Comparison of ENCODE assay signal across 8 mouse cellular contexts in genomic region chr1:168502266-168502665, GRCm38 (mm10).
DNase-seq lines count a peak whose midpoint lies in the region; ATAC-seq and TF ChIP-seq lines count a peak whose summit lies in the region.

No protein-coding gene starts in this region.

- TF ChIP-seq POLR2A in brain, embryonic 14.5 days (IDR thresholded peaks at IDR 0.05; ENCODE audit: borderline replicate concordance, extremely low read depth, insufficient read depth, insufficient read length, poor library complexity, severe bottlenecking), result no peak

- no peak overlapping the region for H3K9ac ChIP-seq in forebrain, embryonic 12.5 days
- no peak overlapping the region for H3K9ac ChIP-seq in intestine, embryonic 14.5 days (ENCODE audit: low read length)

- H3K36me3 ChIP-seq in forebrain, embryonic 12.5 days (replicated peaks), result no peaks in the 10 kb centered on the region
- no peaks in the 10 kb centered on the region for H3K36me3 ChIP-seq in forebrain, embryonic 10.5 days (replicated peaks)
- no peaks in the 10 kb centered on the region for H3K36me3 ChIP-seq in intestine, embryonic 14.5 days (ENCODE audit: control insufficient read depth, insufficient read depth, low read length)

- 0 out of 2 replicates have a peak, but pooled peaks cover 3% of the 10 kb centered on the region for H3K27me3 ChIP-seq in forebrain, embryonic 12.5 days
- no peaks in the 10 kb centered on the region for H3K27me3 ChIP-seq in forebrain, embryonic 10.5 days (ENCODE audit: poor library complexity, severe bottlenecking)
- H3K27me3 ChIP-seq in intestine, embryonic 14.5 days (replicated peaks; ENCODE audit: control insufficient read depth, insufficient read depth, low read length), result no peaks in the 10 kb centered on the region

- 27% methylated on average over 7 of the region's 7 CpGs for WGBS in forebrain, embryonic 12.5 days
- 56% methylated on average over 7 of the region's 7 CpGs for WGBS in forebrain, embryonic 10.5 days
- 53% methylated on average over 7 of the region's 7 CpGs for WGBS in intestine, embryonic 14.5 days

- no peak for TF ChIP-seq CTCF in brain, embryonic 14.5 days (IDR thresholded peaks at IDR 0.05; ENCODE audit: borderline replicate concordance, extremely low read depth, insufficient read depth, insufficient read length)

- H3K4me1 ChIP-seq in forebrain, embryonic 12.5 days, result peaks cover 10% of the 10 kb centered on the region
- peaks cover 18% of the 10 kb centered on the region for H3K4me1 ChIP-seq in forebrain, embryonic 10.5 days
- H3K4me1 ChIP-seq in intestine, embryonic 14.5 days (replicated peaks; ENCODE audit: control insufficient read depth, insufficient read depth, low read length), result no peaks in the 10 kb centered on the region

- H3K4me3 ChIP-seq in forebrain, embryonic 12.5 days (replicated peaks), result no peak overlapping the region
- H3K4me3 ChIP-seq in forebrain, embryonic 10.5 days, result no peak overlapping the region
- no peak overlapping the region for H3K4me3 ChIP-seq in intestine, embryonic 14.5 days (ENCODE audit: low read depth, low read length)

- no peaks in the 10 kb centered on the region for H3K9me3 ChIP-seq in forebrain, embryonic 12.5 days
- H3K9me3 ChIP-seq in forebrain, embryonic 10.5 days, result no peaks in the 10 kb centered on the region
- no peaks in the 10 kb centered on the region for H3K9me3 ChIP-seq in intestine, embryonic 14.5 days (ENCODE audit: control insufficient read depth, low read length)

- peak overlapping the region; percentile 13; the same call in 1 of the 2 replicates for H3K4me2 ChIP-seq in forebrain, embryonic 12.5 days
- no peak overlapping the region for H3K4me2 ChIP-seq in intestine, embryonic 14.5 days (ENCODE audit: low read length)

- H3K27ac ChIP-seq in forebrain, embryonic 12.5 days, result no peak overlapping the region
- H3K27ac ChIP-seq in forebrain, embryonic 10.5 days, result no peak overlapping the region
- no peak overlapping the region for H3K27ac ChIP-seq in intestine, embryonic 14.5 days (ENCODE audit: low read depth)

- DNase-seq in forebrain, embryonic 10.5 days (ENCODE audit: extremely low spot score, low spot score), result no peak
- DNase-seq in brain, embryonic 14.5 days (ENCODE audit: low read depth), result peak; percentile 59
- no peak for DNase-seq in intestine, embryonic 14.5 days (ENCODE audit: low spot score)
- peak; percentile 14 for DNase-seq in lung, postnatal 10 days
- DNase-seq in right cerebral cortex, adult 2 months (ENCODE audit: low spot score in 2 of 2), result no peak
- no peak for DNase-seq in c-Kit-positive CD71-positive TER-119-positive erythroid progenitor cells, embryonic 14.5 days (ENCODE audit: low spot score)
- DNase-seq in layer of hippocampus, postnatal 14 days (ENCODE audit: low spot score in 2 of 2), result no peak

- ATAC-seq in forebrain, embryonic 12.5 days (ENCODE audit: low FRiP score), result no peak; the same call in 1 of the 2 replicates
- peak; percentile 55 for ATAC-seq in intestine, embryonic 14.5 days (replicated peaks; ENCODE audit: low FRiP score, low TSS enrichment, low read depth)

Comparison
In these comparisons a context has a peak if more than half of its experiments do, and no peak if none do; other contexts are left out.
1. DNase-seq: peak in brain, embryonic 14.5 days (single experiment) and lung, postnatal 10 days (single experiment); none in forebrain, embryonic 10.5 days (single experiment), intestine, embryonic 14.5 days (single experiment), right cerebral cortex, adult 2 months (0 of 2), c-Kit-positive CD71-positive TER-119-positive erythroid progenitor cells, embryonic 14.5 days (single experiment) and layer of hippocampus, postnatal 14 days (0 of 2).